14 mouse cellular contexts compared by ENCODE assay signal in genomic region chr10:94823971-94824760, GRCm38 (mm10).
DNase-seq lines count a peak whose midpoint lies in the region; ATAC-seq lines count a peak whose summit lies in the region.
"Had no signal": no experiment of that assay in that cellular context is flagged by ENCODE, and none has a peak within 500 bp of the region (broad histone marks: within the 10 kb centered on the region; RNA-seq: fewer than 3 reads in every experiment).

No protein-coding gene starts in this region.

- H3K4me1 ChIP-seq in kidney, embryonic 14.5 days (ENCODE audit: control insufficient read depth, insufficient read depth, low read length), result peaks cover 11% of the 10 kb centered on the region; the same call in 1 of the 2 replicates
- H3K4me1 ChIP-seq in embryonic facial prominence, embryonic 15.5 days, result peaks cover 50% of the 10 kb centered on the region
- H3K4me1 ChIP-seq in forebrain, embryonic 13.5 days, result peaks cover 15% of the 10 kb centered on the region

- 41% methylated on average over 11 of the region's 11 CpGs for WGBS in kidney, embryonic 14.5 days
- WGBS in embryonic facial prominence, embryonic 15.5 days, result 10% methylated on average over 11 of the region's 11 CpGs
- 67% methylated on average over 11 of the region's 11 CpGs for WGBS in forebrain, embryonic 13.5 days

- H3K9ac ChIP-seq in kidney, embryonic 14.5 days (ENCODE audit: low read depth, low read length), result no peak overlapping the region
- no peak overlapping the region for H3K9ac ChIP-seq in embryonic facial prominence, embryonic 15.5 days
- H3K9ac ChIP-seq in forebrain, embryonic 13.5 days, result no peak overlapping the region

- no peak for DNase-seq in kidney, adult 11 months
- peak; percentile 17 for DNase-seq in adipocyte (ENCODE audit: low spot score)
- peak; percentile 48 for DNase-seq in lung, postnatal 14 days
- no peak for DNase-seq in cerebellum, postnatal 25 days
- no peak for DNase-seq in natural killer cell, adult 2 months (ENCODE audit: low spot score in 2 of 2)
- DNase-seq: adrenal gland, postnatal 10 days; cerebellum, adult 18-20 months; heart, adult 11 months; right cerebral cortex, postnatal 25 days; thymus, adult 18-20 months had no signal

- no peaks in the 10 kb centered on the region for H3K36me3 ChIP-seq in kidney, embryonic 14.5 days (ENCODE audit: control insufficient read depth, insufficient read depth, low read length)
- no peaks in the 10 kb centered on the region for H3K36me3 ChIP-seq in embryonic facial prominence, embryonic 15.5 days
- H3K36me3 ChIP-seq in forebrain, embryonic 13.5 days (ENCODE audit: poor library complexity, severe bottlenecking), result peaks cover 32% of the 10 kb centered on the region

- ATAC-seq in kidney, embryonic 14.5 days (ENCODE audit: low FRiP score, low TSS enrichment), result no peak
- peak; percentile 80 for ATAC-seq in embryonic facial prominence, embryonic 15.5 days (ENCODE audit: insufficient number of reproducible peaks, low FRiP score, low TSS enrichment, low read depth)
- ATAC-seq in forebrain, embryonic 13.5 days, result no peak
- ATAC-seq: intestine, postnatal 0 days had no signal

- no peak overlapping the region for H3K4me3 ChIP-seq in kidney, embryonic 14.5 days (ENCODE audit: low read length)
- no peak overlapping the region; the same call in 1 of the 2 replicates for H3K4me3 ChIP-seq in embryonic facial prominence, embryonic 15.5 days (replicated peaks)
- no peak overlapping the region for H3K4me3 ChIP-seq in forebrain, embryonic 13.5 days

- no peak overlapping the region; the same call in 1 of the 2 replicates for H3K4me2 ChIP-seq in kidney, embryonic 14.5 days (replicated peaks; ENCODE audit: low read depth, low read length)
- peak overlapping the region; percentile 40 for H3K4me2 ChIP-seq in embryonic facial prominence, embryonic 15.5 days (replicated peaks)
- no peak overlapping the region for H3K4me2 ChIP-seq in forebrain, embryonic 13.5 days

- H3K27ac ChIP-seq in kidney, embryonic 14.5 days (ENCODE audit: low read depth, low read length), result peak overlapping the region; percentile 71; the same call in 1 of the 2 replicates
- peak overlapping the region; percentile 88 for H3K27ac ChIP-seq in embryonic facial prominence, embryonic 15.5 days (replicated peaks)
- H3K27ac ChIP-seq in forebrain, embryonic 13.5 days, result no peak overlapping the region

- no peaks in the 10 kb centered on the region for H3K27me3 ChIP-seq in kidney, embryonic 14.5 days (ENCODE audit: control insufficient read depth, insufficient read depth, low read length)
- peaks cover 2% of the 10 kb centered on the region for H3K27me3 ChIP-seq in embryonic facial prominence, embryonic 15.5 days
- H3K27me3 ChIP-seq in forebrain, embryonic 13.5 days, result no peaks in the 10 kb centered on the region

- H3K9me3 ChIP-seq in kidney, embryonic 14.5 days (ENCODE audit: control insufficient read depth, low read length), result no peaks in the 10 kb centered on the region
- H3K9me3 ChIP-seq in embryonic facial prominence, embryonic 15.5 days (replicated peaks), result no peaks in the 10 kb centered on the region
- no peaks in the 10 kb centered on the region for H3K9me3 ChIP-seq in forebrain, embryonic 13.5 days (replicated peaks)

Comparison
In these comparisons a context has a peak if more than half of its experiments do, and no peak if none do; other contexts are left out.
1. DNase-seq: peak in adipocyte (single experiment) and lung, postnatal 14 days (single experiment); none in kidney, adult 11 months (single experiment), cerebellum, postnatal 25 days (0 of 2) and natural killer cell, adult 2 months (0 of 2).